ENCODE assay signal across 8 mouse cellular contexts in the genomic region with DNA sequence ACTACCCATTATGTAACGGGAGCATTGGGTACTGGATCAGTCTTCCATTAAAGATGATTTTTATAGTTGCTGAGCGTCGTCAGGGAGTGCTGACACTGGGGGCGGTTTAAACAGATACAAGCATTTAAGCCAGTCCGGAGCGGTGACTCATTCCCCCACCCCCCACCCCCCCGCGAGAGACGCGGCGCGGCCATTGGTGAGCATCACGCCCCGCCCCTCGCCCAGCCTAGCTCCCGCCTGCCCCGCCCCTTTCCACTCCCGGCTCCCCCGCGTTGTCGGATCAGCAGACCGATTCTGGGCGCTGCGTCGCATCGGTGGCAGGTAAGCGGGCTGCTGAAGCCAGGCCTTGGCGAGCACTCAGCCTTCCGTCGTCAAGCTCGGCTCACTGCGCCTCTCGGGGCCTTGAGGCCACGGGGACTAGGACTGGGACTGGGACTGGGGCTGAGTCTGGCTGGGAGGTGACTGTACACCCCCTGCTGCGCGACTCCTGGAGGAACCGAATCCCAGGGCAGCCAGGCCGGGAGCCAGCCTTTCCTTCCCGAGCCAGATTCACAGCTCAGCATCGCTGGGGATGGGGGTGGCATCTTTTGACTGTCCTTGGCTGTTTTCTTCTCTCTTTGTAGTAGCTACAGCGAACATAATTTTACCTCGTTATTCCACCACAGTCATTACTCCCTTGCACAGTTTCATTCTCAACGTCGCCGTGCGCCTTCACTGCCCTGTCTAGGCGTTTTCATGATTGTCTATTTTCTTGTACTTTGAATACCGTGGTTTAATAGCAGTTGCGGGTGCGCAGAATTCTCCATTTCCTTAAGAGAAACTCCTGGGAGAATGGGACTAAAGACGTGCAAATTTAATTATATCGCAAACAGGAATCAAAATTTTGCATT. TPM values are rescaled to one million over a fixed set of nuclear protein-coding genes. Genes with fewer than 3 reads are reported as not detected.
DNase-seq lines count a peak whose midpoint lies in the region; ATAC-seq and TF ChIP-seq lines count a peak whose summit lies in the region.

A gene (plus strand): TSS at position 246 of the 890 bp plus-strand sequence.
A gene (plus strand): TSS at position 275 of the 890 bp plus-strand sequence.

- peak; percentile 42 for ATAC-seq in G1E (ENCODE audit: extremely low read depth, insufficient number of reproducible peaks, low FRiP score, poor library complexity, severe bottlenecking)
- peak; percentile 95 for ATAC-seq in forebrain, embryonic 16.5 days
- peak; percentile 95 for ATAC-seq in lung, embryonic 14.5 days (ENCODE audit: insufficient read depth)

- H3K4me1 ChIP-seq in G1E (ENCODE audit: insufficient read depth, low read depth, low read length): peaks cover 72% of the 10 kb centered on the region
- H3K4me1 ChIP-seq in forebrain, embryonic 16.5 days (replicated peaks; ENCODE audit: control insufficient read depth, insufficient read depth, low read length): peaks cover 26% of the 10 kb centered on the region
- H3K4me1 ChIP-seq in lung, embryonic 14.5 days (ENCODE audit: insufficient read depth): no peaks in the 10 kb centered on the region
- H3K4me1 ChIP-seq in olfactory bulb, adult 2 months (ENCODE audit: control insufficient read depth, insufficient read depth, low read length): peaks cover 8% of the 10 kb centered on the region
- H3K4me1 ChIP-seq in thymus, adult 2 months (replicated peaks; ENCODE audit: control insufficient read depth, insufficient read depth, low read length): peaks cover 5% of the 10 kb centered on the region; the same call in 1 of the 2 replicates

- intact Hi-C loops in heart, postnatal 36 days (cut with DNase I): no loop called here

- peak within 1 kb of the TSS; percentile 97 for H3K27ac ChIP-seq in forebrain, embryonic 16.5 days (ENCODE audit: low read length)
- H3K27ac ChIP-seq in layer of hippocampus, adult 2 months: peak within 1 kb of the TSS; percentile 98
- H3K27ac ChIP-seq in lung, embryonic 14.5 days (ENCODE audit: low read depth): peak within 1 kb of the TSS; percentile 83; the same call in 1 of the 2 replicates
- peak within 1 kb of the TSS; percentile 97 for H3K27ac ChIP-seq in olfactory bulb, adult 2 months (ENCODE audit: insufficient read depth, low read depth, low read length)
- H3K27ac ChIP-seq in thymus, adult 2 months (ENCODE audit: control insufficient read depth, insufficient read depth, low read length): no peak within 1 kb of the TSS

- peak within 1 kb of the TSS; percentile 52 for H3K4me2 ChIP-seq in forebrain, embryonic 16.5 days (ENCODE audit: low read length)
- H3K4me2 ChIP-seq in lung, embryonic 14.5 days: peak within 1 kb of the TSS; percentile 66

- 3% methylated on average over 52 of the region's 52 CpGs for WGBS in forebrain, embryonic 16.5 days
- 5% methylated on average over 52 of the region's 52 CpGs for WGBS in lung, embryonic 14.5 days
- WGBS in olfactory bulb, adult 2 months: 2% methylated on average over 52 of the region's 52 CpGs
- WGBS in thymus, adult 2 months: 8% methylated on average over 52 of the region's 52 CpGs

- peak within 1 kb of the TSS; percentile 92 for H3K9ac ChIP-seq in forebrain, embryonic 16.5 days (replicated peaks; ENCODE audit: low read depth, low read length)
- peak within 1 kb of the TSS; percentile 74 for H3K9ac ChIP-seq in lung, embryonic 14.5 days

- no peaks in the 10 kb centered on the region for H3K27me3 ChIP-seq in G1E (ENCODE audit: insufficient read depth, low read length)
- no peaks in the 10 kb centered on the region for H3K27me3 ChIP-seq in forebrain, embryonic 16.5 days (replicated peaks; ENCODE audit: control insufficient read depth, insufficient read depth, low read length)
- H3K27me3 ChIP-seq in lung, embryonic 14.5 days (ENCODE audit: insufficient read depth, low read length): no peaks in the 10 kb centered on the region
- no peaks in the 10 kb centered on the region for H3K27me3 ChIP-seq in thymus, adult 2 months (ENCODE audit: control insufficient read depth, insufficient read depth, low read length)

- peak; percentile 88 for DNase-seq in G1E (ENCODE audit: low spot score)
- DNase-seq in cerebellum, adult 18-20 months: peak; percentile 96
- DNase-seq in heart, postnatal 36 days: peak; percentile 89
- peak; percentile 93 to 94 for DNase-seq in layer of hippocampus, adult 2 months (ENCODE audit: low spot score in 2 of 2)
- peak; percentile 92 for DNase-seq in lung, embryonic 14.5 days
- peak; percentile 88 for DNase-seq in thymus, adult 2 months

- TF ChIP-seq CTCF in G1E (IDR thresholded peaks at IDR 0.05; ENCODE audit: low read depth, low read length): no peak
- TF ChIP-seq CTCF in layer of hippocampus, adult 2 months (conservative IDR thresholded peaks at IDR 0.05): no peak
- TF ChIP-seq CTCF in lung, embryonic 14.5 days (IDR thresholded peaks at IDR 0.05; ENCODE audit: low read depth): peak; percentile 22; the same call in 1 of the 2 replicates
- no peak for TF ChIP-seq CTCF in olfactory bulb, adult 2 months (IDR thresholded peaks at IDR 0.05; ENCODE audit: insufficient read depth, low read depth, low read length)
- TF ChIP-seq CTCF in thymus, adult 2 months (IDR thresholded peaks at IDR 0.05; ENCODE audit: borderline replicate concordance, control insufficient read depth, extremely low read depth, insufficient read depth, low read length, poor library complexity): no peak

- peak; percentile 76; the same call in 1 of the 2 replicates for TF ChIP-seq POLR2A in olfactory bulb, adult 2 months (IDR thresholded peaks at IDR 0.05; ENCODE audit: insufficient read depth, low read depth, low read length)
- 0 out of 2 replicates have a peak, but pooled peaks have one; percentile 44 for TF ChIP-seq POLR2A in thymus, adult 2 months (IDR thresholded peaks at IDR 0.05; ENCODE audit: control insufficient read depth, extremely low read depth, insufficient read depth, low read length, poor library complexity)

- H3K36me3 ChIP-seq in G1E (replicated peaks): peaks cover 22% of the 10 kb centered on the region
- H3K36me3 ChIP-seq in forebrain, embryonic 16.5 days (ENCODE audit: control insufficient read depth, insufficient read depth): no peaks in the 10 kb centered on the region
- H3K36me3 ChIP-seq in lung, embryonic 14.5 days (ENCODE audit: insufficient read depth): no peaks in the 10 kb centered on the region
- no peaks in the 10 kb centered on the region for H3K36me3 ChIP-seq in thymus, adult 2 months (ENCODE audit: control insufficient read depth, insufficient read depth, low read length)

- peak within 1 kb of the TSS; percentile 98 for H3K4me3 ChIP-seq in G1E (ENCODE audit: low read depth, low read length)
- peak within 1 kb of the TSS; percentile 76 for H3K4me3 ChIP-seq in forebrain, embryonic 16.5 days (replicated peaks; ENCODE audit: low read length)
- H3K4me3 ChIP-seq in layer of hippocampus, adult 2 months: peak within 1 kb of the TSS; percentile 87
- peak within 1 kb of the TSS; percentile 67 for H3K4me3 ChIP-seq in lung, embryonic 14.5 days (ENCODE audit: low read depth, low read length)
- peak within 1 kb of the TSS; percentile 74 for H3K4me3 ChIP-seq in olfactory bulb, adult 2 months (ENCODE audit: insufficient read depth, low read depth, low read length)
- H3K4me3 ChIP-seq in thymus, adult 2 months (ENCODE audit: control insufficient read depth, insufficient read depth, low read length): peak within 1 kb of the TSS; percentile 78

- no peaks in the 10 kb centered on the region for H3K9me3 ChIP-seq in G1E (replicated peaks)
- no peaks in the 10 kb centered on the region for H3K9me3 ChIP-seq in forebrain, embryonic 16.5 days (ENCODE audit: control insufficient read depth, low read length)
- H3K9me3 ChIP-seq in lung, embryonic 14.5 days (ENCODE audit: low read depth, low read length): no peaks in the 10 kb centered on the region

RNA-seq across cellular contexts. Expression of the first gene that starts in this region (rescaled TPM):
- total RNA-seq in G1E (2014; fragmentation: Nextera tagmentation) (350 and 399 TPM in 2 replicates), G1E (2017) (977 and 998 TPM in 2 replicates)
- polyA plus RNA-seq in G1E (2012): 153 and 174 TPM in 2 replicates
- 204 and 205 TPM in 2 replicates for polyA plus RNA-seq in forebrain, embryonic 16.5 days (2015; fragmentation: Nextera tagmentation; extraction: Ambion mirVana)
- 100 to 1,000 TPM; 102 to 117 TPM for total RNA-seq in heart, postnatal 36 days (2021)
- 100 to 1,000 TPM; 984 to 990 TPM for total RNA-seq in layer of hippocampus, adult 2 months (2021)
- polyA plus RNA-seq in lung, embryonic 14.5 days (2014; fragmentation: Nextera tagmentation; extraction: Ambion mirVana): 31.2 and 32.8 TPM in 2 replicates
- 140 TPM in 1 of 2 replicates, not detected in the other for polyA plus RNA-seq in olfactory bulb, adult 2 months (2012; ENCODE audit: insufficient read depth, insufficient read length, low replicate concordance, missing spikeins)
- polyA plus RNA-seq in thymus, adult 2 months (2012; rRNA removed): 39.9 and 43.8 TPM in 2 replicates

RNA-seq across cellular contexts. Expression of the second gene that starts in this region (rescaled TPM):
- total RNA-seq in G1E (2014; fragmentation: Nextera tagmentation): not detected in 2 replicates
- not detected in 2 replicates for total RNA-seq in G1E (2017)
- not detected in 2 replicates for polyA plus RNA-seq in G1E (2012)
- 0.48 TPM in 1 of 2 replicates, not detected in the other for polyA plus RNA-seq in forebrain, embryonic 16.5 days (2015; fragmentation: Nextera tagmentation; extraction: Ambion mirVana)
- total RNA-seq in heart, postnatal 36 days (2021): 1 to 10 TPM in 1 of 2 experiments, not detected in 1; 1.8 TPM
- not detected for total RNA-seq in layer of hippocampus, adult 2 months (2021)
- polyA plus RNA-seq in lung, embryonic 14.5 days (2014; fragmentation: Nextera tagmentation; extraction: Ambion mirVana): not detected in 2 replicates
- polyA plus RNA-seq in olfactory bulb, adult 2 months (2012; ENCODE audit: insufficient read depth, insufficient read length, low replicate concordance, missing spikeins): not detected in 2 replicates
- polyA plus RNA-seq in thymus, adult 2 months (2012; rRNA removed): not detected in 2 replicates

Comparison
In these comparisons a context has a peak if more than half of its experiments do, and no peak if none do; other contexts are left out.
1. ATAC-seq: peak in every context shown above with its lines; median percentile 95 in forebrain, embryonic 16.5 days; 95 in lung, embryonic 14.5 days; 42 in G1E.